Mouse (Mus musculus) lung, postnatal 36 days (tissue): Measurements from ENCODE around the gene Eif4h.

Experiments used
- DNase-seq: peaks from one replicate; pipeline ENCODE4 v3.0.0; 2022; ENCODE audit warnings: mixed read lengths

Gene Eif4h

DNA sequence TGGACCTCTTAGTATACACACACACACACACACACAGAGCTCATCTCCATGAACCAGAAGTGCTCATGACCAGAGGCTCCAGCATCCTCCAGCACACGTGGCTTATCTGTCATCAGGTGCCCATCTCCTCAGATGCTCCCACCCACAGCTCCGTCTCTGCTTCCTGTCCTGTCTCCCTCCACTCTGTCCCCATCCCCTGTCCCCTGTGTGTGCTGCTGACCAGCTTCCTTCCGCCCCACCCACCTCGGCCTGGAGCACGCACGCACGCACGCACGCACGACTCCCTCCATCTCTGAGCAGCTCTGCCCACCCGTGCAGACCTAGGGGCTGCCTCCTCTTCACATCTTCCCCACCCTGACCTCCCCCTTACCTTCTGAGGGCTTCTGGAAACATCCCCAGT is 34.9 kb downstream of the Eif4h start:
- DNase-seq = peak; percentile 19

- no peak for DNase-seq
These were observed 41.6 kb downstream of the Eif4h start for GRCm38 (mm10) chr5:134597711-134598110.

DNA sequence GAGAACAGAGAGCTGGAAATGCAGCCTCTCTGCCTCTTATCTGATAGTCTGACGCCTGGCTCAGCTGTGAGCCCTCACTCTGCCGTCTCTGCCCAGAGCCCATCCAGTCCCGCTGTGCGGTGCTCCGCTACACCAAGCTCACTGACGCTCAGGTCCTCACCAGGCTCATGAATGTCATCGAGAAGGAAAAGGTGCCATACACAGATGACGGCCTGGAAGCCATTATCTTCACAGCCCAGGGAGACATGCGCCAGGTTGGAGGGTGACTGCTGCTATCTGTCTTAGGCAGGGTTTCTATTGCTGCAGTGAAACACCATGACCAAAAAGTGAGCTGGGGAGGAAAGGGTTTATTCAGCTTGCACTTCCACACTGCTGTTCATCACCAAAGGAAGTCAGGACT is 46.2 kb downstream of the Eif4h start:
- no peak for DNase-seq

GRCm38 (mm10) chr5:134592026-134592581 is 47.2 kb downstream of the Eif4h start:
- DNase-seq = no peak

- DNase-seq = no peak
These were observed 49.4 kb downstream of the Eif4h start for GRCm38 (mm10) chr5:134589900-134590299.

GRCm38 (mm10) chr5:134584798-134585197 is 54.5 kb downstream of the Eif4h start:
- DNase-seq = no peak

GRCm38 (mm10) chr5:134583884-134584213 is 55.4 kb downstream of the Eif4h start:
- DNase-seq = no peak

- no peak for DNase-seq
These were observed 56.0 kb downstream of the Eif4h start for GRCm38 (mm10) chr5:134583006-134583883.

DNA sequence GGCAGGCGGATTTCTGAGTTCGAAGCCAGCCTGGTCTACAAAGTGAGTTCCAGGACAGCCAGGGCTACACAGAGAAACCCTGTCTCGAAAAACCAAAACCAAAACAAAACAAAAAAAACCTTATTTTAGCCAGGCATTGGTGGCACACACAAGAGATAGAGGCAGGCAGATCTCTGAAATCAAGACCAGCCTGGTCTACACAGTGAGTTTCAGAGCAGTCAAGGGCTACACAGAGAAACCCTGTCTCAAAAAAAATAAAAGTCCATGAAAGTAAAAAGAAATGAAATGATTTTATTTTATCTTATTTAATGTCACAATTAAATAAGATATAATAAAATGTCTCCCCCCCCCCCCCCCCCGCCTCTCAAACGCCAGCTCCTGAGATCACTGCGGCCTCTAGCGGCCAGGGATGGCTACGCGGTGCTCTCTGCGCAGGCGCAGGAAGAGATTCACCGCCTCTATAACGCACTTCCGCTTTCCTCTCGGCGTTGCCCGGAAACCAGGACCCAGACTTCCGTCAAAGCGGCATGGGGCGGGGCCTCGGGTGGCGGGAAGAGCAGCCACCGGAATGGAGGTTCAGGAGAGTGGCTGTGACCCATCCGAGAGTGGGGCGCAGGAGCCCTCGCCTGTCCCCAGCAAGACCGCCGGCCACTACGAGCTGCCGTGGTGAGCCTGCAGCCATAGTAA is 56.9 kb downstream of the Eif4h start:
- peak; percentile 99 for DNase-seq

GRCm38 (mm10) chr5:134581146-134581545 is 58.1 kb downstream of the Eif4h start, which contains the start of gene Rfc2:
TSS of gene Rfc2 (plus strand) at chr5:134581366.
- DNase-seq = no peak

DNA sequence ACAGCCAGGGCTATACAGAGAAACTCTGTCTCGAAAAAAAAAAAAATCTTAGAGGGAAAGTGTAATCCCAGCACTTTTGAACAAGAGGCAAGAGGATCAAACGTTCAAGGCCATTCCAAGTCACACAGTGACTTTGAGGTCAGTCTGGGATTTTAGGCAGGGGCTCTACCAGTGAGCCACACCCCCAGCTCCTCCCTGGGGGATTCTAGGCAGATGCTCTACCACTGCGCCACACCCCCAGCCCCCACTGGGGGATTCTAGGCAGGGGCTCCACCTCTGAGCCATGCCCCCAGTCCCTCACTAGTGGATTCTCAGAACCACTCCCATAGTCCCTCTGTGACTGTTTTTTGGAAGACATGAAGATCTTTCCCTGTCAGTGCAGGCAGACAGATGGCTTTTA is 60.2 kb downstream of the Eif4h start:
- no peak for DNase-seq

GRCm38 (mm10) chr5:134577534-134577933 is 61.8 kb downstream of the Eif4h start:
- DNase-seq = no peak

DNA sequence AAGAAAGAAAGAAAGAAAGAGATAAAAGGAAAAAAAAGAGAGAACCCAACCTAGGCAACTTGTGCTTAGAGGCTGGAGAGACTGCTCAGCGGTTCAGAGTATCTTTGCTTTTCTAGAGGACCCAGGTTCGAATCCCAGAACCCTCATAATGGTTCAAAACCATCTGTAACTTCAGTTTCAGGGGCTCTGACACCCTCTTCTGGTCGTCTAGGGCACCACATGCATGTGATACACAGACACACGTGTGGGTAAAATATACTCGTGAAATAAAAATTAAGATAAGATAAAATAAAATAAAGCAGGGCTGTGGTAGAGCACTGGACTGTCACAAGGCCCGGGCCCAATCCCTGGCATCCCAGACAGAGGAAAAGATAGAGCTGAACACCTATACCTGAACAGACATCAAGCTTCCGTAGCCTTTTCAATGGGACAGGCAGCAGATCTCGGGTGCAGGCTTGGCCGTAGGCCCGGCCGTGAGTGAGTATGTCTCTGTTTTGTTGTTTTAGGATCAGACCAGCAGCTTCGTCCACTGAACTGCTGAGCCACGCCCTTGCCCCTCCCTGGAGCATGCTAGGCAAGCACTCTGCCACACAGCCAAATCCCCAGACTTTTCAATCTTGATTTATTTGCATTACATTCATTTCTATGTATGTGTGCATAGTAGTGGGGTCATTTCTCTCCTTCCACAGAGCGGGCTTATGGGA is 62.6 kb downstream of the Eif4h start:
- no peak for DNase-seq

DNA sequence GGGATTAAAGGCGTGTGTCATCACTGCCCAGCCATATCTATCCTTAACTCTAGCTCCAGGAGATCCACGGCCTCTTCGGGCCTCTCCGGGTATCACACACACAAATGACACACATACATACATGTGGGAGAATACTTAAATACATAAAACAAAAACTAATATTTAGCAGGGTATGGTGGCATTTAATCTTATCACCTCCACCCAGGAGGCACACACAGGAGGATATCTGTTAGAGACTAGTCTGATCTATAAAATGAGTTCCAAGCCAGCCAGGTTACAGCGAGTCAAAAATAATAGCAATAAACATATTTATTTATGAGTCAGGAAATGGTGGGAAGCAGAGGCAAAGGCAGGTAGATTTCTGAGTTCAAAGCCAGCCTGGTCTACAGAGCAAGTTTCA is 63.5 kb downstream of the Eif4h start:
- DNase-seq = no peak

DNA sequence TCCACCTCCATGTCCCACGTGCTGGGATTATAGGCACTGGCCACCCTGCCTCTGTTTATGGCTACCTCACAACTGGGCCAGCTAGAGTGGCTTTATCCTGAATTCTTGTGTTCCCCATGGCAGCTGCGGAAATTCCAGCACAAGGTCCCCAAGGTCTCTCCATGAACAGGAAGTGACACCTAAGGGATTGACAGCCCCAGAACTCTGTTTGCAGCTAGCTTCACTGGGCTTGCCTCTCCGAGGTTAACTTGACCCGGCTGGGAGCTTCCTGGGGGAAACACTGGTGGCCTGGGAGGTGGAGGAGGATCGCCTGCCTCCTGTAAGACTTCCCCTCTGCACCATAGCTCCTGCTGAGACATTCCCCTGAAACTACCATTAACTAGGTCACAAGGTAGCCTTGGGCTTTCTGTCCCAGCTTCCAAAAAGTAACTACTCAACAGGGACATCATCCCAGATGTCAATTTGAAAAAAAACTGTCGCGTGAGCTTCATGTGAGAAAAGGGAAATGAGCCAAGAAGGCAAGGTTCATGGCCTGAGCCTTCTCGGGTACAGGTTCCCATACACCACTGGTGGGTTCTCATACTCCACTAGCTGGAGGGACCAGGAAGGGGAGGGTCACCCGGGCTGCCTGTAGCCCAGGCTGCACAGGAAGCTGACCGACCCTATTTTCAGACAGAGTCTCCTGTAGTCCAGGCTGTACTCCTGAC is 66.6 kb downstream of the Eif4h start:
- no peak for DNase-seq

DNA sequence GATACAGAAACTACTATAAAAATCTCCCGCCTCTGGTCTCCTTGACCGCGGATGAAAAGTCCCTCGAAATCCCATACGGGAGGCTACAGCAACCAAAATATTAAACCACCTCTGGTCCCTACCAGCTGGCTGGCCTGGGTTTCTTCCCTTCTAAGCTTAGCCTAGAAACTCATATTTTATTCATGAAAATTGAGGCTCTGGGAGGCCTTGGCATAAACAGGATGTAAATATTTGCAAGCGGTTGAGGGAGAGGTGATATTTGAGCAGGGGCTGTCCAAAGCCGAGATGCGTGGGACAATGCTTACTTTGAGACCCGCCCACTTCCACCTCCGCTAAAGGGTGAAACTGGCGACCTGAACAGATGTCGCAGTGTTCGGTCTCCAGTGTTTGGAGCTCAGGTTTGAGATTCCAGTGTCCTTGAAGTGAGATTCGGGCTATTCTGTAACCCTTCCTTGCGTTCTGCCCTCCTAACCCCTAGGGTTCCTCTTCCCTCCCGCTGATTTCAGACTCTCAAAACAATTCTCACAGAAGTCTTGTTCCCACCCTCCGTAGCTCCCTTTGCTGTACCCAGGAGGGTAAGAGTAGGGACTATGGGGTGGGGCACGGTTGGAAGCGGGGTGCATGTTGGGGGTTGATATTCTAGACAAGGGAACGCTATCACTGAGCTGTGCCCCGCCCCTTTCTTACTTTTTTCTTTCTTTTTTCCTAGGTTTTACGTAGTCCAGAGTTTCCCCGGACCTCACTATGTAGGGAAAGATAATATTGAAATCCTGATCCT is 67.4 kb downstream of the Eif4h start:
- peak; percentile 80 for DNase-seq
